Mouse (Mus musculus) heart, postnatal 4 days (tissue): ENCODE measurements at regions not wholly inside any gene's neighbourhood (a gene's known extent, or its start where the extent isn't known, plus 50 kb on each side); places are given as distances from the start of the nearest gene placed in this dataset.
"Not testable (repeated sequence)": the region's sequence is repeated elsewhere in the genome, so short reads cannot be mapped to it uniquely, and the experiment has no call there.

Source experiments
- DNase-seq: peaks from one replicate; pipeline ENCODE4 v3.0.0; 2021

- DNase-seq = no peak
Observed at GRCm38 (mm10) chr11:113135261-113135660, 353.2 kb downstream of the Sox9 start.

GRCm38 (mm10) chr11:113138462-113138861, 356.4 kb downstream of the Sox9 start:
- DNase-seq = no peak

GRCm38 (mm10) chr11:113140595-113140994, 358.6 kb downstream of the Sox9 start:
- no peak for DNase-seq

GRCm38 (mm10) chr11:113142816-113143215, 360.8 kb downstream of the Sox9 start:
- DNase-seq = no peak

GRCm38 (mm10) chr11:113143839-113144627, 362.0 kb downstream of the Sox9 start:
- peak; percentile 81 for DNase-seq

GRCm38 (mm10) chr11:113145721-113146120, 363.7 kb downstream of the Sox9 start:
- DNase-seq = no peak

- DNase-seq = no peak
Observed at GRCm38 (mm10) chr11:113146762-113147161, 364.7 kb downstream of the Sox9 start.

- DNase-seq = no peak
Observed at GRCm38 (mm10) chr11:113147535-113148197, 365.6 kb downstream of the Sox9 start.

- DNase-seq = no peak
Observed at GRCm38 (mm10) chr11:113148198-113148537, 366.1 kb downstream of the Sox9 start.

- DNase-seq = no peak
Observed at GRCm38 (mm10) chr11:113155515-113155914, 373.5 kb downstream of the Sox9 start.

GRCm38 (mm10) chr11:113163941-113164340, 381.9 kb downstream of the Sox9 start:
- DNase-seq = no peak

GRCm38 (mm10) chr11:113164510-113164909, 382.5 kb downstream of the Sox9 start:
- DNase-seq = no peak

- peak; percentile 91 for DNase-seq
Observed at GRCm38 (mm10) chr11:113165069-113165795, 383.2 kb downstream of the Sox9 start.

- DNase-seq = peak; percentile 40
Observed at GRCm38 (mm10) chr11:113166517-113166916, 384.5 kb downstream of the Sox9 start.

GRCm38 (mm10) chr11:113172497-113173140, 390.6 kb downstream of the Sox9 start:
- peak; percentile 78 for DNase-seq

- not testable (repeated sequence) for DNase-seq
Observed at GRCm38 (mm10) chr11:113173317-113173716, 391.3 kb downstream of the Sox9 start.

- DNase-seq = no peak
Observed at GRCm38 (mm10) chr11:113174011-113174507, 392.0 kb downstream of the Sox9 start.

- peak; percentile 45 for DNase-seq
Observed at GRCm38 (mm10) chr11:113175323-113175722, 393.3 kb downstream of the Sox9 start.

GRCm38 (mm10) chr11:113176183-113176582, 394.2 kb downstream of the Sox9 start:
- DNase-seq = peak; percentile 52

- no peak for DNase-seq
Observed at GRCm38 (mm10) chr11:113178375-113178774, 396.4 kb downstream of the Sox9 start.

GRCm38 (mm10) chr11:113180008-113180407, 398.0 kb downstream of the Sox9 start:
- no peak for DNase-seq

GRCm38 (mm10) chr11:113182083-113182861, 400.2 kb downstream of the Sox9 start:
- DNase-seq = no peak
